Mouse (Mus musculus): ENCODE results near the gene Slc10a4. TPM values are rescaled to one million over a fixed set of nuclear protein-coding genes. Genes with fewer than 3 reads are reported as not detected.
A peak's percentile ranks its signal among the peaks of the same experiment; 100 is the strongest.

The Slc10a4 gene
- polyA plus RNA-seq (2011; ENCODE audit: insufficient read depth, insufficient read length, low read depth, missing spikeins): not detected in 2 replicates

DNA sequence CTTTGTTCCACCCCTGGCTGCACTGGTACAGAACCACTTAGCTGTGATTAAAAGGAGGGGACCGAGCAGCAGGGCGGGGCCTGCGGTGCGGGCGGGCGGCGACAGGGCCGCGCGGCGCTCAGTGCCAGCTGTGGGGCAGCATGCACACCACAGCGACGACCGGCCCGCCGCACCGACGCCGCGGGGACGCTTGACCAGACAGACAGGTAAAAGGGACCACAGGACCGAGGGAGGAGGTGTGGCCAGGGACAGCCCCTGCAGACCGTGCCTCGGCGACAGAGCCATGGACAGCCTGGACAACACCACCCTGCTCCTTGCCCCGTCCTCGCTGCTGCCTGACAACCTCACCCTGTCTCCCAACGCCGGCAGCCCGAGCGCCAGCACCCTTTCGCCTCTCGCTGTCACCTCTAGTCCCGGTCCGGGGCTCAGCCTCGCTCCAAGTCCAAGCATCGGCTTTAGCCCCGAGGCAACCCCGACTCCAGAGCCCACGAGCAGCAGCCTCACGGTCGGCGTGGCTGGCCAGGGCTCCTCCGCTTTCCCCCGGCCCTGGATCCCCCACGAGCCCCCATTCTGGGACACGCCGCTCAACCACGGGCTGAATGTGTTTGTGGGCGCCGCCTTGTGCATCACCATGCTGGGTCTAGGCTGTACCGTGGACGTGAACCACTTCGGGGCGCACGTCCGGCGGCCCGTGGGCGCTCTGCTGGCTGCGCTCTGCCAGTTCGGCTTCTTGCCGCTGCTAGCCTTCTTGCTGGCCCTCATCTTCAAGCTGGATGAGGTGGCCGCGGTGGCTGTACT, at the start of gene Slc10a4:
Gene Slc10a4, plus strand, starts transcription at position 100 of the 798 bp plus-strand sequence.
- peaks cover 6% of the 10 kb centered on the region for H3K27me3 ChIP-seq (ENCODE audit: control insufficient read depth, insufficient read depth, low read length, poor library complexity, severe bottlenecking)
- no peak within 1 kb of the TSS for H3K27ac ChIP-seq (ENCODE audit: insufficient read depth, low read length)
- no peak within 1 kb of the TSS for H3K9ac ChIP-seq (ENCODE audit: low read depth, poor library complexity, severe bottlenecking)
- H3K4me3 ChIP-seq (ENCODE audit: low read depth, low read length): peak within 1 kb of the TSS; percentile 61
- H3K36me3 ChIP-seq (ENCODE audit: control insufficient read depth, insufficient read depth, low read length, poor library complexity, severe bottlenecking): no peaks in the 10 kb centered on the region
- H3K9me3 ChIP-seq (replicated peaks; ENCODE audit: control insufficient read depth, insufficient read depth, low read length, poor library complexity, severe bottlenecking): no peaks in the 10 kb centered on the region
- no peaks in the 10 kb centered on the region for H3K4me1 ChIP-seq (ENCODE audit: control insufficient read depth, insufficient read depth, low read length)
- TF ChIP-seq EP300 (IDR thresholded peaks at IDR 0.05; ENCODE audit: insufficient read depth, low read depth, low read length): no peak
- TF ChIP-seq POLR2A (IDR thresholded peaks at IDR 0.05; ENCODE audit: insufficient read depth, low read length): no peak
- TF ChIP-seq CTCF (IDR thresholded peaks at IDR 0.05; ENCODE audit: low read depth, low read length): no peak

DNA sequence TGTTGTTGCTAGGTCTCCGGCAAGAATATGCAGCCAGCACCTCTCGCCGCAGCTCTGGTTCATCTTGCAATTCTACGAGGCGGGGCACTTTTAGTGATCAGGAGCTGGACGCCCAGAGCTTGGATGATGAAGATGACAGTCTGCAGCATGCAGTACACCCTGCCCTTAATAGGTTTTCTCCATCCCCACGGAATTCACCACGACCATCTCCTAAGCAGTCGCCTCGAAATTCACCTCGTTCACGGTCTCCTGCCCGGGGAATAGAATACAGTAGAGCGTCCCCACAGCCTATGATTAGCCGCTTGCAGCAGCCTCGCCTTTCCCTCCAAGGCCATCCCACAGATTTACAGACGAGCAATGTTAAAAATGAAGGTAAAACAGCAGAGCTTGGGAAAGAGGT, 49.4 kb upstream of the Slc10a4 start:
- peaks cover 6% of the 10 kb centered on the region; the same call in 1 of the 2 replicates for H3K36me3 ChIP-seq (ENCODE audit: control insufficient read depth, insufficient read depth, low read length, poor library complexity, severe bottlenecking)
- TF ChIP-seq POLR2A (IDR thresholded peaks at IDR 0.05; ENCODE audit: insufficient read depth, low read length) (no peak), CTCF (IDR thresholded peaks at IDR 0.05; ENCODE audit: low read depth, low read length) (no peak), EP300 (IDR thresholded peaks at IDR 0.05; ENCODE audit: insufficient read depth, low read depth, low read length) (no peak)
- H3K27ac ChIP-seq (ENCODE audit: insufficient read depth, low read length): no peak overlapping the region

DNA sequence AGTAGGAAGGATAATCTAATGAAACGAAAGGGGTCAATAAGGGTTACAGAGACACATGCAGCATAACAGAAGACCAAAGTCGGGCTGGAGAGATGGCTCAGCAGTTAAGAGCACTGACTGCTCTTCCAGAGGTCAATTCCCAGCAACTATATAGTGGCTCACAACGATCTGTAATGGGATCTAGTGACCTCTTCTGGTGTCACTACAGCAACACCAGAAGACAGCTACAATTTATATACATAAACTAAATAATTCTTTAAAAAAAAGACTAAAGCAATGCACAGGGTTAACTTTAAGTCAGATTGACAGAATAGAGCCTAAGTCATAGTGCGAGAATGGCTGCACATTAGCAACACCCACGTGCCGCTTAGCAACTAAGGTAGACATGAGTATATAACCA, 46.6 kb upstream of the Slc10a4 start:
- Histone ChIP-seq H3K9me3 (replicated peaks; ENCODE audit: control insufficient read depth, insufficient read depth, low read length, poor library complexity, severe bottlenecking) (no peaks in the 10 kb centered on the region), H3K27me3 (ENCODE audit: control insufficient read depth, insufficient read depth, low read length, poor library complexity, severe bottlenecking) (no peaks in the 10 kb centered on the region), H3K9ac (ENCODE audit: low read depth, poor library complexity, severe bottlenecking) (no peak overlapping the region), H3K4me1 (ENCODE audit: control insufficient read depth, insufficient read depth, low read length) (no peaks in the 10 kb centered on the region), H3K4me3 (ENCODE audit: low read depth, low read length) (no peak overlapping the region), H3K36me3 (ENCODE audit: control insufficient read depth, insufficient read depth, low read length, poor library complexity, severe bottlenecking) (peaks cover 6% of the 10 kb centered on the region; the same call in 1 of the 2 replicates), H3K27ac (ENCODE audit: insufficient read depth, low read length) (no peak overlapping the region)
- TF ChIP-seq CTCF (IDR thresholded peaks at IDR 0.05; ENCODE audit: low read depth, low read length) (no peak), POLR2A (IDR thresholded peaks at IDR 0.05; ENCODE audit: insufficient read depth, low read length) (no peak), EP300 (IDR thresholded peaks at IDR 0.05; ENCODE audit: insufficient read depth, low read depth, low read length) (no peak)

More for the DNA sequence above, 49.4 kb upstream of the Slc10a4 start:
- no peak overlapping the region for H3K4me3 ChIP-seq (ENCODE audit: low read depth, low read length)
- H3K4me1 ChIP-seq (ENCODE audit: control insufficient read depth, insufficient read depth, low read length): no peaks in the 10 kb centered on the region
- no peaks in the 10 kb centered on the region for H3K9me3 ChIP-seq (replicated peaks; ENCODE audit: control insufficient read depth, insufficient read depth, low read length, poor library complexity, severe bottlenecking)
- no peak overlapping the region for H3K9ac ChIP-seq (ENCODE audit: low read depth, poor library complexity, severe bottlenecking)
- H3K27me3 ChIP-seq (ENCODE audit: control insufficient read depth, insufficient read depth, low read length, poor library complexity, severe bottlenecking): no peaks in the 10 kb centered on the region

DNA sequence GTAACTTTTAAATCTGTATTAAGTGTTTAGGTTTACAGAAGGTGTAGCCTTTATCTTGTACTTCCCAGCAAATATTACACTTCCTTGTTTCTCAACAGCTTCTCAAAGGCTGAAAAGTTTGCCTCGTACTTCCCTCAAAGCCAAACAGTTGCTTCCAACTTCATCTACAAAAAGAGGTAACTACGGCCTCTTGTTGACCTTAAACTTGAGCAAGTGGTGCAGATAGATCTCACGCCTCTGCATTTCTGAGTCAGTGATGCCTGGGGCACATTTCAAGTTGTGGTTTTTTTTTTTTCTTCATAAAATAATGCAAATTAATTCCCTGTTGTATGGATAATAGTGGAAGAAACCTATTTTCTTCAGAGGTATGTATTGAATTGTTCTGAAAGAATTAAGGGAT, 41.0 kb upstream of the Slc10a4 start:
- TF ChIP-seq POLR2A (IDR thresholded peaks at IDR 0.05; ENCODE audit: insufficient read depth, low read length) (no peak), CTCF (IDR thresholded peaks at IDR 0.05; ENCODE audit: low read depth, low read length) (no peak), EP300 (IDR thresholded peaks at IDR 0.05; ENCODE audit: insufficient read depth, low read depth, low read length) (no peak)
- Histone ChIP-seq H3K4me3 (ENCODE audit: low read depth, low read length) (no peak overlapping the region), H3K4me1 (ENCODE audit: control insufficient read depth, insufficient read depth, low read length) (no peaks in the 10 kb centered on the region), H3K9me3 (replicated peaks; ENCODE audit: control insufficient read depth, insufficient read depth, low read length, poor library complexity, severe bottlenecking) (no peaks in the 10 kb centered on the region), H3K9ac (ENCODE audit: low read depth, poor library complexity, severe bottlenecking) (no peak overlapping the region), H3K36me3 (ENCODE audit: control insufficient read depth, insufficient read depth, low read length, poor library complexity, severe bottlenecking) (no peaks in the 10 kb centered on the region; the same call in 1 of the 2 replicates), H3K27me3 (ENCODE audit: control insufficient read depth, insufficient read depth, low read length, poor library complexity, severe bottlenecking) (no peaks in the 10 kb centered on the region), H3K27ac (ENCODE audit: insufficient read depth, low read length) (no peak overlapping the region)

DNA sequence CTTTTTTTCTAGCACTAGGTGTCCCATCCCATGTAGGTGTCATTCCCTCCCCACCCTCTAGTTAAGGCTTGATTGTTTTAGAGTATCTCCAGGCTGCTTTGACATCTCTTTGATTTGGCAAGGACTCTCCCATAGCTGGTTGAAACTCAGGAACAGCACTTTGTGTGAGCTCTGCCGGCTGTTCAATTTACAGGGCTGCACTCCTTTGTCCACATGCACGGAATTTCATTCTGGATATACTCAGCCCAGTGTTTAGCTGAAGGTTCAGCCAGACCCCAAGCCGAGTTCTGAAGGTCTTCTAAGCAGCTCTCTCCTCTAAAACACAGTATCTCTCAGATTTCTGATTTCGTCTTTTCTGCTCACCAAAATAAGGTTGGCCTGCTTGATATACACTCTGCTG, 34.2 kb upstream of the Slc10a4 start:
- no peak overlapping the region for H3K27ac ChIP-seq (ENCODE audit: insufficient read depth, low read length)
- H3K27me3 ChIP-seq (ENCODE audit: control insufficient read depth, insufficient read depth, low read length, poor library complexity, severe bottlenecking): no peaks in the 10 kb centered on the region
- no peaks in the 10 kb centered on the region for H3K4me1 ChIP-seq (ENCODE audit: control insufficient read depth, insufficient read depth, low read length)
- no peak for TF ChIP-seq EP300 (IDR thresholded peaks at IDR 0.05; ENCODE audit: insufficient read depth, low read depth, low read length)
- no peak for TF ChIP-seq CTCF (IDR thresholded peaks at IDR 0.05; ENCODE audit: low read depth, low read length)
- TF ChIP-seq POLR2A (IDR thresholded peaks at IDR 0.05; ENCODE audit: insufficient read depth, low read length): no peak
- no peak overlapping the region for H3K4me3 ChIP-seq (ENCODE audit: low read depth, low read length)
- no peaks in the 10 kb centered on the region for H3K9me3 ChIP-seq (replicated peaks; ENCODE audit: control insufficient read depth, insufficient read depth, low read length, poor library complexity, severe bottlenecking)
- H3K9ac ChIP-seq (ENCODE audit: low read depth, poor library complexity, severe bottlenecking): no peak overlapping the region
- H3K36me3 ChIP-seq (ENCODE audit: control insufficient read depth, insufficient read depth, low read length, poor library complexity, severe bottlenecking): peaks cover 3% of the 10 kb centered on the region; the same call in 1 of the 2 replicates

DNA sequence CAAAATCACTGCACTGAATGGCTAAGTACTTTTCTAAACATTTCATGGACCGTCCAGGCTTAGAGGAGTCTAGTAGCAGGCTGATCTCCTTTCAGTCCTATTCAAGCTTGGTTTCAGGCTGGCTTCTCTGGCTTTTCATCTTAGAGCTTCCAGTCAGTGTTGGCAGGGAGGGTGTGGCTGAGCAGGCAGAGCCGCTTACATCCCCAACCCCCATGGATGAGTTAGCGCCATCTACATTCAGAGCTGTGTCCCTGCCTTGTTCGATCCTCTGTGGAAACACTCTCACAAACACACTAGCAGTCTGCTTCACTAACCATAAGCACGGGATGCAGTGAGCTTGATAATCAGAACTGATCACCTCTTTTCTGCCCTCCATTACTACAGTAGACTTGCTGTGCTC, 33.7 kb upstream of the Slc10a4 start:
- H3K27me3 ChIP-seq (ENCODE audit: control insufficient read depth, insufficient read depth, low read length, poor library complexity, severe bottlenecking): no peaks in the 10 kb centered on the region
- no peaks in the 10 kb centered on the region for H3K4me1 ChIP-seq (ENCODE audit: control insufficient read depth, insufficient read depth, low read length)
- no peaks in the 10 kb centered on the region for H3K9me3 ChIP-seq (replicated peaks; ENCODE audit: control insufficient read depth, insufficient read depth, low read length, poor library complexity, severe bottlenecking)
- no peak overlapping the region for H3K27ac ChIP-seq (ENCODE audit: insufficient read depth, low read length)
- TF ChIP-seq EP300 (IDR thresholded peaks at IDR 0.05; ENCODE audit: insufficient read depth, low read depth, low read length) (no peak), CTCF (IDR thresholded peaks at IDR 0.05; ENCODE audit: low read depth, low read length) (peak; percentile 13), POLR2A (IDR thresholded peaks at IDR 0.05; ENCODE audit: insufficient read depth, low read length) (no peak)
- H3K36me3 ChIP-seq (ENCODE audit: control insufficient read depth, insufficient read depth, low read length, poor library complexity, severe bottlenecking): peaks cover 3% of the 10 kb centered on the region; the same call in 1 of the 2 replicates
- H3K9ac ChIP-seq (ENCODE audit: low read depth, poor library complexity, severe bottlenecking): no peak overlapping the region
- H3K4me3 ChIP-seq (ENCODE audit: low read depth, low read length): no peak overlapping the region
